Mouse (Mus musculus) ovary, postnatal 14 days (tissue): ENCODE measurements around the gene Gm13275.
"Not testable (repeated sequence)": the region's sequence is repeated elsewhere in the genome, so short reads cannot be mapped to it uniquely, and the experiment has no call there.

Source experiments
- DNase-seq: peaks from one replicate; pipeline ENCODE4 v3.0.0; 2022; ENCODE audit warnings: low spot score

Gene Gm13275

GRCm38 (mm10) chr4:88793936-88794675 is at the start of gene Gm13275:
Gene Gm13275 (plus strand): TSS chr4:88794487.
- DNase-seq = peak; percentile 73

DNA sequence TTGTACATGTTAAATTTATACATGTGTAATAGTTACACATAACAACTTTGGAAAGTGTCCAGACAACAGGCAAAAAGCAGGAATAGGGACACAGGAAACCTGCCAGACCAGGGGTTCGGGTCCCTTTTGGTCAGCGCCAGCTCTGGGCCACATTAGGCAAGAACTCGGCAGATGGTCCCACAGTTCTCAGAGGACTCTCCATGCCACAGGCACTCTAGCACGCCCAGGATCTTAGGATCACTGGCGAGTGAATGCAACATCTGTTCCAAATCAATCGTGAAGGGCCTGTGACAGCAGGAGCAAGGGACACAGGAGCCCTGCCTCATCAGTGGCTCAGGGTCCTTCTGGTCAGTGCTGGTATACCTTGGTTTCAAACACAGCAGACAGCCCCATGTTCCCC is 44.4 kb upstream of the Gm13275 start:
- DNase-seq = no peak

DNA sequence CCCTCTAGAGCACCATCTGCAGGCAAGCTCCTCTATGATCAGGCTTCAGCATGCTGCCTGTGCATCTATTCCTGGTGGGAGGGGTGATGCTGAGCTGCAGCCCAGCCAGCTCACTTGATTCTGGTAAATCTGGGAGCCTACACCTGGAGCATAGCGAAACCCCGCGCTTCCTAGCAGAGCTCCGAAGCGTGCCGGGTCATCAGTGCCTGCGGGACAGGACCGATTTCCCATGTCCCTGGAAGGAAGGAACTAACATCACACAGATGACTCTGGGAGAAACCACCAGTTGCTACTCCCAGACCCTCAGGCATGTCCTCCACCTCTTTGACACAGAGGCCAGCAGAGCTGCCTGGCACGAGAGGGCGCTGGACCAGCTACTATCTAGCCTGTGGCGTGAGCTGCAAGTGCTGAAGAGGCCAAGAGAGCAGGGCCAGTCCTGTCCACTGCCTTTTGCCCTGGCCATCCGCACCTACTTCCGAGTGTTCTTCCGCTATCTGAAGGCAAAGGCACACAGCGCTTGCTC is 39.4 kb upstream of the Gm13275 start, which contains the start of gene Gm13271:
TSS of gene Gm13271 (plus strand) at position 51 of the 523 bp plus-strand sequence.
- peak; percentile 73 for DNase-seq

DNA sequence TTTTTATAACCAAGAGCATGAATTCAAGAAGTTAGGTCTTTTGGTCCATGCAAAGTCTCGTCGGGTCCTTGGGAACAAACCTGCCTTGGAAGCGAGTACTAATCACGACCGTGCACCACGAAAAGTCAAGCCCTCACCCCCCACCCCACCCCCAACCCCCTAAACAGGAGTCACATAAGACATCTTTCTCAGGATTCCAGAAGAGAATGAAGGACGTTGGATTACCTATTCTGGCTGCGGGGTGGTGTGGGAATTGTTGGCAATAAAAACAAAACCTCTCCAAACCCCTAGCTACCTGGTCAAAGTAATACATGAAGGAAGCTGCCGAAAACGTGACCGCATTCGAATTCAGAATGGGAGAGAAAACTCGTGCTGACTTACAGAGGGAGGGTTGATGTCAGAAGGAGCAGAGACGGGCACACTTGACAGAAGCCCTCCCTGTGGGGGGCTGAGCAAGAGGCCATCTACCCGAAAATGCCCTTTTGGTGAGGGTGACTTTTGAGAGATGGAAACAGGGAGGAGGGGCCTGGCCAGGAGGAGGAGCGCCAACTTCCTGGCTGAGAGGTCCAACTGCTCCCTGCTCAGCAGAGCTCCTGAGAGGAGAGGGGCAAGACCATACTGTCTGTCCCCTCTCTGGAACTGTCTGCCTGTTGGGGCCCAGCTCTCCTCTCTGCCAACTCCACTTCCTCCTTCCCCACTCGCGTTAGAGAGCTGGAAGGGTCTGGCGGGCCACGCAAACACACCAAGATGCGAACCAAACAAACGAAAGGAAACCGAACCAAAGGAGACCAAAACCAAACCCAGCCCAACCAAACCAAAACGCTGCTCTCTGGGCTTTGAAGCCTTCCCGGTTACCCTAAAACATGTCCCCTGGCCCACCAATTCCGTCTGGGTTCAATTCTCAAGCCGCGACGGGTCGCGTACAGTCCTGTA is 37.4 kb upstream of the Gm13275 start:
- not testable (repeated sequence) for DNase-seq

- DNase-seq = peak; percentile 87
These were observed 36.7 kb upstream of the Gm13275 start for GRCm38 (mm10) chr4:88757628-88758031.

DNA sequence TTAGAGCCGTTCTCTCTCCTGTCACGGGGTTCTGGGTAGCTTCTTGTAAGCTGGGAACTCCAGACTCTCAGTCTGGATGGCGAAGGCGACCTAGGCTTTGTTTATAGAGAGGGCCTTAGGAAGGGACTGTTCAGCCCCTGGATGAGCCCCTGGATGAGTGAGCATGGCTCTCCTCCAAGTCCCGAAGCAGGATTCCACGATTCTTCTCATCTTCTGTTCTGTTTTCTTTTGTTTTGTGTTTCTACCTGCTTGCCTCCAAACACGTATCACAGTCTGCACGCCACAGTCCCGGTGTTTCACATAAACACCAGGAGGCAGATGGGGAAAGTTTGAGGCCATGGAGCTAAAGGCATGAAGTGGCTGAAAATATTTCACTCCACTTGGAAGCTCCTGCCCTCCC is 35.5 kb upstream of the Gm13275 start:
- DNase-seq = not testable (repeated sequence)

DNA sequence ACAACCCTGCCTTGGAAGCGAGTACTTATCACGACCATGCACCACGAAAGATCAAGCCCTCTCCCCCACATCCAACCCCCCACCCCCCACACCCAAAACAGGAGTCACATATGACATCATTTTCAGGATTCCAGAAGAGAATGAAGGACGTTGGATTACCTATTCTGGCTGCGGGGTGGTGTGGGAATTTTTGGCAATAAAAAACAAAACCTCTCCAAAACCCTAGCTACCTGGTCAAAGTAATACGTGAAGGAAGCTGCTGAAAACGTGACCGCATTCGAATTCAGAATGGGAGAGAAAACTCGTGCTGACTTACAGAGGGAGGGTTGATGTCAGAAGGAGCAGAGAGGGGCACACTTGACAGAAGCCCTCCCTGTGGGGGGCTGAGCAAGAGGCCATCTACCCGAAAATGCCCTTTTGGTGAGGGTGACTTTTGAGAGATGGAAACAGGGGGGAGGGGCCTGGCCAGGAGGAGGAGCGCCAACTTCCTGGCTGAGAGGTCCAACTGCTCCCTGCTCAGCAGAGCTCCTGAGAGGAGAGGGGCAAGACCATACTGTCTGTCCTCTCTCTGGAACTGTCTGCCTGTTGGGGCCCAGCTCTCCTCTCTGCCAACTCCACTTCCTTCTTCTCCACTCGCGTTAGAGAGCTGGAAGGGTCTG is 34.5 kb upstream of the Gm13275 start, which contains the start of gene Gm13283:
TSS of gene Gm13283 (plus strand) at position 510 of the 659 bp plus-strand sequence.
- peak; percentile 34 for DNase-seq

GRCm38 (mm10) chr4:88760431-88760830 is 33.9 kb upstream of the Gm13275 start:
- peak; percentile 42 for DNase-seq

DNA sequence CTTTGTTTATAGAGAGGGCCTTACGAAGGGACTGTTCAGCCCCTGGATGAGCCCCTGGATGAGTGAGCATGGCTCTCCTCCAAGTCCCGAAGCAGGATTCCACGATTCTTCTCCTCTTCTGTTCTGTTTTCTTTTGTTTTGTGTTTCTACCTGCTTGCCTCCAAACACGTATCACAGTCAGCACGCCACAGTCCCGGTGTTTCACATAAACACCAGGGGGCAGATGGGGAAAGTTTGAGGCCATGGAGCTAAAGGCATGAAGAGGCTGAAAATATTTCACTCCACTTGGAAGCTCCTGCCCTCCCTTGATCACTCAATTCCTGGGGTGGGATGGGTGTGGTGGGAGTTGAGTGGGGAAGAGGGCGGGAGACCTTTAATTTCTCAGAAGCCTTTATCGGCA is 32.5 kb upstream of the Gm13275 start:
- peak; percentile 65 for DNase-seq

GRCm38 (mm10) chr4:88762341-88762740 is 31.9 kb upstream of the Gm13275 start:
- not testable (repeated sequence) for DNase-seq

DNA sequence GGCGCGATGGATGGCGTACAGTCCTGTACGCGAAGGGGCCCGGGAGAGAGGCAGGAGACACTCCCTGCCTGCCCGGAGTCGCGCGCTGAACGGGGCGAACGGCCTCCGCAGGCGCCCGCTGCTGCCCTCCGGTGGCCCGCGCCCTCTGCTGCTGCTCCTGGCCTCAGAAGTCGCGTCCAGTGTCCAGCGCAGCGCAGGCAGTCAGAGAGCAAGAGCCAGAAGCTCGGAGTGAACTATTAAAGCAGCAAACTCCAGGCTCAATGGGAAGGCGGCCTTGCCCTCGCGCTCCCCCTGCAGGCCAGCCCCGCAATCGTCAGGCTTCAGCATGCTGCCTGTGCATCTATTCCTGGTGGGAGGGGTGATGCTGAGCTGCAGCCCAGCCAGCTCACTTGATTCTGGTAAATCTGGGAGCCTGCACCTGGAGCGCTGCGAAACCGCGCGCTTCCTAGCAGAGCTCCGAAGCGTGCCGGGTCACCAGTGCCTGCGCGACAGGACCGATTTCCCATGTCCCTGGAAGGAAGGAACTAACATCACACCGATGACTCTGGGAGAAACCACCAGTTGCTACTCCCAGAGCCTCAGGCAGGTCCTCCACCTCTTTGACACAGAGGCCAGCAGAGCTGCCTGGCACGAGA is 30.8 kb upstream of the Gm13275 start:
- DNase-seq = not testable (repeated sequence)

- DNase-seq = not testable (repeated sequence)
These were observed 20.8 kb upstream of the Gm13275 start, which contains the start of gene Gm13290 for GRCm38 (mm10) chr4:88773534-88773933. Gene Gm13290 (plus strand): TSS chr4:88773834.

- not testable (repeated sequence) for DNase-seq
These were observed 17.7 kb upstream of the Gm13275 start, which contains the start of gene Gm13289 for GRCm38 (mm10) chr4:88776622-88777021. Gene Gm13289 (plus strand): TSS chr4:88776922.

DNA sequence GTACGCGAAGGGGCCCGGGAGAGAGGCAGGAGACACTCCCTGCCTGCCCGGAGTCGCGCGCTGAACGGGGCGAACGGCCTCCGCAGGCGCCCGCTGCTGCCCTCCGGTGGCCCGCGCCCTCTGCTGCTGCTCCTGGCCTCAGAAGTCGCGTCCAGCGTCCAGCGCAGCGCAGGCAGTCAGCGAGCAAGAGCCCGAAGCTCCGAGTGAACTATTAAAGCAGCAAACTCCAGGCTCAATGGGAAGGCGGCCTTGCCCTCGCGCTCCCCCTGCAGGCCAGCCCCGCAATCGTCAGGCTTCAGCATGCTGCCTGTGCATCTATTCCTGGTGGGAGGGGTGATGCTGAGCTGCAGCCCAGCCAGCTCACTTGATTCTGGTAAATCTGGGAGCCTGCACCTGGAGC is 14.7 kb upstream of the Gm13275 start, which contains the start of gene Gm13272:
TSS of gene Gm13272 (plus strand) at position 301 of the 400 bp plus-strand sequence.
- not testable (repeated sequence) for DNase-seq

DNA sequence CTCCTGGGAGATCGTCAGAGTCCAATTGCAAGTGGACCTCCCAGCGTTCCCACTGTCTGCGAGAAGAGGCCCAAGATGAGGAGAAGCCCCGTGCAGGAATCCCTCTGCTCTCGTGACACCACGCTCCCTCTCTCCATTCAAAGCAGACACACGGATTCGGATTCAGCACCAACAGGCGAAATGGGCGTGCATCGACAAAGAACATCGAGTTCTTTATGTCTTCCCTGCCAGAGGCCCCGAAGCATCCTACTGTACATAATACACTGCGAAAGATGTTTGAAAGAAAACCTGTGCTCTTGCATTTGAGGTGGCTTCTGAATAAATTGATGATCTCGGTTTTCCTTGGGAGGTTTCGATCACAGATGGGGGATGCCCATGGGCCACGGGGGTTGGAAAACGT is 14.0 kb upstream of the Gm13275 start:
- DNase-seq = not testable (repeated sequence)

DNA sequence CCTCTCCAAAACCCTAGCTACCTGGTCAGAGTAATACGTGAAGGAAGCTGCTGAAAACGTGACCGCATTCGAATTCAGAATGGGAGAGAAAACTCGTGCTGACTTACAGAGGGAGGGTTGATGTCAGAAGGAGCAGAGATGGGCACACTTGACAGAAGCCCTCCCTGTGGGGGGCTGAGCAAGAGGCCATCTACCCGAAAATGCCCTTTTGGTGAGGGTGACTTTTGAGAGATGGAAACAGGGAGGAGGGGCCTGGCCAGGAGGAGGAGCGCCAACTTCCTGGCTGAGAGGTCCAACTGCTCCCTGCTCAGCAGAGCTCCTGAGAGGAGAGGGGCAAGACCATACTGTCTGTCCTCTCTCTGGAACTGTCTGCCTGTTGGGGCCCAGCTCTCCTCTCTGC is 12.5 kb upstream of the Gm13275 start, which contains the start of gene Ifnz:
TSS of gene Ifnz (plus strand) at position 301 of the 400 bp plus-strand sequence.
- not testable (repeated sequence) for DNase-seq

GRCm38 (mm10) chr4:88782335-88782734 is 12.0 kb upstream of the Gm13275 start:
- not testable (repeated sequence) for DNase-seq

DNA sequence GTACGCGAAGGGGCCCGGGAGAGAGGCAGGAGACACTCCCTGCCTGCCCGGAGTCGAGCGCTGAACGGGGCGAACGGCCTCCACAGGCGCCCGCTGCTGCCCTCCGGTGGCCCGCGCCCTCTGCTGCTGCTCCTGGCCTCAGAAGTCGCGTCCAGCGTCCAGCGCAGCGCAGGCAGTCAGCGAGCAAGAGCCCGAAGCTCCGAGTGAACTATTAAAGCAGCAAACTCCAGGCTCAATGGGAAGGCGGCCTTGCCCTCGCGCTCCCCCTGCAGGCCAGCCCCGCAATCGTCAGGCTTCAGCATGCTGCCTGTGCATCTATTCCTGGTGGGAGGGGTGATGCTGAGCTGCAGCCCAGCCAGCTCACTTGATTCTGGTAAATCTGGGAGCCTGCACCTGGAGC is 8.9 kb upstream of the Gm13275 start, which contains the start of gene Gm13276:
TSS of gene Gm13276 (plus strand) at position 301 of the 400 bp plus-strand sequence.
- DNase-seq = not testable (repeated sequence)

- DNase-seq = peak; percentile 42
These were observed 5.9 kb upstream of the Gm13275 start, which contains the start of gene Gm13277 for GRCm38 (mm10) chr4:88788402-88788801. Gene Gm13277 (plus strand): TSS chr4:88788632.

DNA sequence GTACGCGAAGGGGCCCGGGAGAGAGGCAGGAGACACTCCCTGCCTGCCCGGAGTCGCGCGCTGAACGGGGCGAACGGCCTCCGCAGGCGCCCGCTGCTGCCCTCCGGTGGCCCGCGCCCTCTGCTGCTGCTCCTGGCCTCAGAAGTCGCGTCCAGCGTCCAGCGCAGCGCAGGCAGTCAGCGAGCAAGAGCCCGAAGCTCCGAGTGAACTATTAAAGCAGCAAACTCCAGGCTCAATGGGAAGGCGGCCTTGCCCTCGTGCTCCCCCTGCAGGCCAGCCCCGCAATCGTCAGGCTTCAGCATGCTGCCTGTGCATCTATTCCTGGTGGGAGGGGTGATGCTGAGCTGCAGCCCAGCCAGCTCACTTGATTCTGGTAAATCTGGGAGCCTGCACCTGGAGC is 3.0 kb upstream of the Gm13275 start, which contains the start of gene Gm13278:
TSS of gene Gm13278 (plus strand) at position 301 of the 400 bp plus-strand sequence.
- DNase-seq = not testable (repeated sequence)
